Mouse (Mus musculus) bone marrow, adult 2 months (tissue): ENCODE measurements at regions not wholly inside any gene's neighbourhood (a gene's known extent, or its start where the extent isn't known, plus 50 kb on each side); places are given as distances from the start of the nearest gene placed in this dataset.

Source experiments
- CTCF ChIP-seq: fragments of 200-500 bp; IDR thresholded peaks from 2 replicates; pipeline ENCODE4 v1.5.1; 2011; ENCODE audit warnings: low read length, control low read depth; ENCODE audit not compliant: control insufficient read depth, insufficient read depth
- POLR2A ChIP-seq: fragments of 200-500 bp; IDR thresholded peaks from 2 replicates; pipeline ENCODE4 v1.6.1; 2011; ENCODE audit warnings: low read depth, mild to moderate bottlenecking, control low read depth, low read length, borderline replicate concordance; ENCODE audit not compliant: control insufficient read depth

GRCm38 (mm10) chr6:81733527-81733926 is 189.9 kb upstream of the Gcfc2 start:
- no peak for TF ChIP-seq CTCF
- no peak for TF ChIP-seq POLR2A
